Mouse (Mus musculus) testis, adult 2 months (tissue): ENCODE measurements around the gene Sdhb.

ENCODE experiments used
- CTCF ChIP-seq: fragments of 200-500 bp; IDR thresholded peaks from 2 replicates; pipeline ENCODE4 v1.5.1; 2012; ENCODE audit warnings: low read depth, mild to moderate bottlenecking, inconsistent platforms, low read length, moderate library complexity; ENCODE audit not compliant: control insufficient read depth, insufficient read depth, insufficient replicate concordance
- POLR2A ChIP-seq: fragments of 200-500 bp; IDR thresholded peaks from 2 replicates; pipeline ENCODE4 v1.6.1; 2012; ENCODE audit warnings: low read depth, mild to moderate bottlenecking, inconsistent platforms, low read length, moderate library complexity; ENCODE audit not compliant: control insufficient read depth

GRCm38 (mm10) chr4:140951861-140952641 lies 9.0 kb upstream of the Sdhb start:
- TF ChIP-seq POLR2A = no peak
- TF ChIP-seq CTCF = no peak
